Mouse (Mus musculus): ENCODE measurements at regions not wholly inside any gene's neighbourhood (a gene's known extent, or its start where the extent isn't known, plus 50 kb on each side); places are given as distances from the start of the nearest gene placed in this dataset.

DNA sequence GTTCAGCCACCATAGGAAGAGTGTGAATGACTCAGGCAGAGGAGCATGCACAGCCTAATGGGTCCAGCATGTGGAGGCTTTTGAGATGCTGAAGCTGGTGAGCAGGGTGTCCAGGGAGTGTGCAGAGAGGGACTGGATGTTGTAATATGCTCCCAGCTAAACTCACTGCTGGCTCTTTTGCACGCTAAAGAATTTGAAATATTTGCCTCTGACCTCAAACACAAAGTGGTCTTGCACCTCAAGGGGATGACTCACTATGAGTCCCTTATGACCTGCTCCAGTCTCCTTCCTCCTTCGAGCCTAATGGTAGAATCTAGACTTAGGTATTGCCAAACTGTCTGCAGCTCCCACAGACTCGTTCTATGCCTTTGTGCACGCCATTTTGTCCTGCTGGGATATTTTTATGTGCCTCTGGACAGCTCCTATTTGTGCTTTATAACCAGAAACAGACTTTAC lies 55.0 kb upstream of the Slit3 start:
- no peak for DNase-seq (ENCODE audit: low read depth, low spot score)

GRCm38 (mm10) chr11:35057791-35058190 lies 63.2 kb upstream of the Slit3 start:
- no peak for DNase-seq (ENCODE audit: low read depth, low spot score)

DNA sequence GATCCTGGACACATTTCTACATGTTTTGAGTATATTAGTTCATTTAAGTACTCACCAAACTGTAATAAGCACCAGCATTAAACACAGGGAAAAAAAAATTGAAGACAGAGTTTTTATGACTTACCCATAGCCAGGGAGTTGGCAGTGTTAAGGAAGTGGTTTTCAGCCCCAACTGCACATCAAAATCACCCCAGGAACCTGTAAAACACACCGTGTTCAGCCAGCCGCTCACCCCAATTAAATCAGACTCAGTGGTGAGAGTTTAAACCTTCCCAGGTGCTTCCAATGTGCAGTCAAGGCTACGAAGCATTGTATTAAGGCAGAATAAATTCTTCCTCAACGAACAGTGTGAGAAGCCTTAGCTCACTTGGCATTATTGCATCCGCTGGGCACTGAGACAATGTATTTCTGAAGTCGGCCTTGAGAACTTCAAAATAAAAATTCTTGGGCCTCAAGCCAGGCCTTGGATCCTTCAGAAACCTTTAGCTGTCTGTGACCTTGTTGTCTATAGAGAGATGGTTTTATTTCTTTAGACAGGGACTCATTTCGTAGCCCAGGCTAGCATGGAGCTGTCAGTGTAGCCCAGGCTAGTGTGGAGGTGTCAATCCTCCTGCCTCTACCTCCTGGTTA lies 65.4 kb upstream of the Slit3 start:
- no peak for DNase-seq (ENCODE audit: low read depth, low spot score)

DNA sequence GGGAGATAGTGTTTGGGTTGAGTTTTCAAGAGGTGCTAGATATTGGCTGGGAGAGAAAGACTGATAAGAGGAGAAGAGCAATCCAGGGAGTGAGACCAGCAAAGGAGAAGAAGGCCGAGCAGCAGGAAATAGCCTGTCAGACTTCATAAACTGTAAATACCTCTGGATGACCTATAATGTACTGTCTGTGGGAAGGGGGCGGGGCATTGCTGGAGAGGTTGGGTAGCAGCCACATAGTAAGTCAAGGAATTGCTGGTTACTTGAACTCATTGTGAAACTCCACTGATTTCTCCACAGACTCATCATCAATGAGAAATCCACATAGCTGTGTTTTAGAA lies 67.4 kb upstream of the Slit3 start:
- no peak for DNase-seq (ENCODE audit: low read depth, low spot score)

- no peak for DNase-seq (ENCODE audit: low read depth, low spot score)
Observed at GRCm38 (mm10) chr11:35052856-35053612, 68.0 kb upstream of the Slit3 start.

DNA sequence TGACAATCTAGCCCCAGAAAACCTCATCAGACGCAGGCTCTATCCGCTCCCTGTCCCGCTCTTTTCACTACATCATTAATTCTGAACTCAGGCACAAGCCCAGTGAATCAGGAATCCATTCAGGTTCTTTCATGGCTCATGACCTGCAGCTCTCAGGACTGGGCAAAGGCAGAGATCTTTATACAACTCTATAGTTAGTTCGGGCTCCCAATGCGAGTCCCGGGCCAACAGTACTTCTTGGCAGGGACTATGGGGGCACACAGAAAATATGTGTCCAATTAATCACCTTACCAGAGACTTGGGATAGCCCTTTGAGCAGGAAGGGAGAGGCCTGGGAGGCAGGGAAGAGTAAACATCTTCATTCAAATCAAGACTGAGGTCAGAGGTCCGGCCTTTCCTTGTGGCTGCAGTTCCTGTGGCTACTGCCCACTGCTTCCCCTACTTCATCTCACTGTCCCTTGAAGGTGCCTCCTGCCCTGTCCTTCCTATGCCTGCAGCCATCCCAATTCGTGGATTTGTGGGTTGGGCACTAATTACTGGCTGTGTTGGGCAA lies 71.3 kb upstream of the Slit3 start:
- no peak for DNase-seq (ENCODE audit: low read depth, low spot score)

- no peak for DNase-seq (ENCODE audit: low read depth, low spot score)
Observed at GRCm38 (mm10) chr11:35044659-35045058, 76.4 kb upstream of the Slit3 start.

DNA sequence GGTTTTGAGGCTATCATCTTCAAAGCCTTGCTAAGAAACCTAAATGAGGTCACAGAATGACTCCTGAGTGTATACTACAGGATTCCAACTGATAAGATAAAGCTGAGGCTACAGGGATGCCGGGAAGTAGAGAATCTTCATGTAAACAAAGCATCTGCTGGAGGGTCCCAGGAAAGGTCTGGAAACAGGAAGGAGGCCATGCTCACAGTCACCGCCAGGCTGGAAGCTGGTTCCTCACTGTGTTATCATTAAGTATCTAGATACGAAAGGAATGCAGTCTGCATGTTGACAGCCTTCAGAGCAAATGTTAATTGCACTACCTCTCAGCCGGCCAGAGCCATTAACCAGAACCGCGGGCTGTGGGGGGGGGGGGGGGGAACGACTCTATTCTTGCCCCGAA lies 96.6 kb upstream of the Slit3 start:
- no peak for DNase-seq (ENCODE audit: low read depth, low spot score)

GRCm38 (mm10) chr11:35023813-35024212 lies 97.2 kb upstream of the Slit3 start:
- DNase-seq (ENCODE audit: low read depth, low spot score), result no peak

DNA sequence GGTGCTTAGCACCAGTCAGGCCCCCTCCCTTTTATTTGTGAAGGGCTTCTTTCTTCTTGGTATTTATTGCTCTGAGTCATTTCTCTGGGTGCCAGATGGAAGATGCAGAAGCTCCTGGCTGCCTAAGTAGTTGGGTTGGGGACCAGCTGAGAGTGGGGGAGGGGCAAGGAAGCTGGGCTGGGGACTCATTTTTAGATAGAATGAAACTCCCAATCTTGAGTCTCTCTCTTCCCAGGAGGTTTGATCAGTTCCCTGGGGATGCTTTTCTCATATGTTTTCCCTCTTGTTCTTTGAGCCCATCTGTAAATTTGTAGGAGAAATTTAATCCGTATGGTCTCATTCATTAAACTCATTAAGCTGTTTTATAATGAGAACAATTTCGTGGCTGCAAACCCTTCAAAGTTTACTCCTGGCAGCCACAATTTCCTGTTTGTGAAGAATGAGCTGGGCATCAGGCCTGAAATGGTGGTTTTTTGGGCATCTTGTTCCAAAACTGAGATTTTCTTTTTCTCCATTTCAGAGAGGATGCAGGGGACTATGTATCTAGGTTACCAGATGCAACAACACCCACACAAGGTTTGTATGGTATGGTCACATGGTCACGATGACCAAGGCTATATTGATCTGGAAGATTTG lies 98.9 kb upstream of the Slit3 start:
- no peak for DNase-seq (ENCODE audit: low read depth, low spot score)

GRCm38 (mm10) chr11:35016998-35017397 lies 104.0 kb upstream of the Slit3 start:
- DNase-seq (ENCODE audit: low read depth, low spot score), result no peak

DNA sequence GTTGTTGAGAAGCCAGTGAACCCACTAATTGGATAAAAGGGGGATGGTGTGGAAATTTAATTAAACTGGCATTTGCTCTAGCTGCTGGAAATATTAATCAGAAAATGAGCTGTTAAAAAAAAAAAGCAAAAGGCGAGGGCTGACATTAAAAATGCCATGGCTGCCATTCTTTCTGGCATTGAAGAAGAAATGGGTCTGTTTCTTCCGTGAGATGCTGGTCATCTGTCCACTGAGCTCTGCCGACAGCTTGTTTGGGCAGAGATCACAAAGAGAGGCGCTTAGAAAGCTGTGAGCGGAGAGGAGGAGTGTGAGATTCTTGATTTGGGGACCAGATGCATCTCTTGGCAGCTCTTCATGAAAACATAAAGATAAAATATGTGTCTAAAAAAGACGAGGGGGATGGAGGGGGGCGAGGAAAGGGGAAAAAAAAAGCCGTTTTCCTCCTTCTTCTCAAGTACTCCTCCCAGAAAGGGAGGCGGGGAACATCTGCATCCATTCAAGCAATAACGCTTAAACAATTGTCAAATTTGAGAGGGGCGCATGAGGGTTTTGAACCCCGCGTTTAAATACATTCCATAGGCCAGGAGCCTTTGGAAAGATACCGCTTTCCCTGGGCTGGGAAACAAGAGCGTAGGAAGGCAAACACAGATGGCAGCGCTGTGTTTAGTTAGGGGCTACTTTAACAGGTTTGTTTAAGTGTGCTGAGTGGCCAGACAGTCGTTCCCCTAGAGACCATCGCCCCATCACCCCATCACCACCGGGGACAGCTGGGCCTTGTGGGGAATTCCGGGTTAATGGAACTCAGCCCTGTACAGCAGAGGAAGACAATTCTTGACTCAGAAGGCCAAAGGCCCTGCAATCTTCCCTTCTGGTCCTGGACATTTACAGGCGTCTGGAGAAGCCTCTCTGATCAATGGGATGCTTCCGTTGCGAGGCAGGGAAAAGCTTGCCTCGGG lies 109.2 kb upstream of the Slit3 start:
- no peak for DNase-seq (ENCODE audit: low read depth, low spot score)

DNA sequence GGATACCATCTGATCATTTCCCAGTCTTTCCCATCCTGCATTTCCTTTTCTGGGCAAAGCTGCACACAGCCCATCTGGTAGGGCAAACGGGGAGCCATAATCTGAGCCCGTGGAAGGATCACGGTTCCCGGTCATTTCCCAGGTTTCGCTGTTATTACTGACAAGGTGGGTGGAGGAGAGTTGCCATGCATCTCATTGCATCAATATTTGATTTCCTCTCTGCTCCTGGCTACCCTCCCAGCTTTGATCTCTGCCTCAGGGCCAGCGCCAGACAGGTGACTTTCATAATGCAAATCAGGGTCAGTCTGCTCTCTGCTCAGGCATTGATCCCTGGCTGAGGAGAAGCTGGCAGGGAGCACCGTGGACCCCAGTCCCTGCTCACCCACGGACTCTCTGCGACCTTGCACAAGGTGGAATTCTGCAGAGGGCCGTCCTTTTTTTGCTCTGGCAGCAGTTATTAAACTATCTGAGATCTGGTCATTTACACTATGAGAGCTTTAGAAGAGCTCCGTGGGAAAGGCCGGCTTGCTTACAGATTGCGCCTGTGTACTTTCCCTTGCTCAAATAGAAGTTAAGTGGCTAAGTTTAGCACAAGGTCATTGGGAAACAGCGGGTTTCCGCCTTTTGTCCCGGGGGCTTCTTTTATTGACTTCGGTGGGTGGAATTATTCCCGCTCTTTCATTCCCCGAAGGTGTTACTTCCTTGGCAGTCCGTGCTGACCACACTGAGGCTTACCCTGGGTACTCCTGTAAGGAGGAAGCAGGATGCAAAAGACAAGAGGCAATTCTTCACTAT lies 114.1 kb upstream of the Slit3 start:
- no peak for DNase-seq (ENCODE audit: low read depth, low spot score)

GRCm38 (mm10) chr11:35005143-35005542 lies 115.9 kb upstream of the Slit3 start:
- no peak for DNase-seq (ENCODE audit: low read depth, low spot score)

DNA sequence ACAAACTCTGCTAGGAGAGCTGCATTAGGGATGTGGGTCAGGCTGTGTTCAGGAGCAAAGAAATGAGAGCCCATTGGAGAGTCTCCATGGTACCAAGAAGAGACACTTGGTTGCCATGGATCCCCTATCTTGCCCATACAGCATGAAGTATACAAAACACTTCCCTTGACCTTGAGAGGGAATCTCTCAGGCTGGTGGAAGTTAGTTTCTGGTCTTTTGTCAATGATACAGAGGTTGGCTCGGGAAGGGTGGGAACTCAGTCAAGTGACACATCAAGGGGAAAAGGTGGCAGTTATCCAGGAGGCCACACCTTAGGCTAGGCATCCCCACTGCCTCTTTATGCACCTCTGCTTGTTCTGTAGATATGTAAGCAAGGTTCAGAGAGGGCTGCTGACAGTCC lies 116.6 kb upstream of the Slit3 start:
- DNase-seq (ENCODE audit: low read depth, low spot score), result no peak

DNA sequence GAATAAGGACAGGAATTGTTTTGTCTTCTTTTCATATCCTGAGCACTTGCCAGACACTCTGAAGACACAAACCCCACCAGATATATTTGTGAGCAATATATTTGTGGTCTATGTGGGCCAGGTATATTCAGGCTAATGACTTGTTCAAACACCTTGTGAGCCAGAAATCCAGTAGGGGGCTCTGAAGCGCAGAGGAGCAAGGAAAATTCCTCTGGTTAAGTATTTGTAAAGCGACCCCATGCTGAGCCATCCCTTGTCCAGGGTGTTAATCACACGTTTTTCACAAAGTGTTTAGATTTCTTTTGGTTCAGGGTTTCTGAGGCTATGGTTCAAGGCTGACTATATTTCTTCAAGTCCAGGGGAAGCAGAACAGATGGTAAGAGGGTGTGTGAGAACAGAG lies 117.1 kb upstream of the Slit3 start:
- DNase-seq (ENCODE audit: low read depth, low spot score), result no peak

DNA sequence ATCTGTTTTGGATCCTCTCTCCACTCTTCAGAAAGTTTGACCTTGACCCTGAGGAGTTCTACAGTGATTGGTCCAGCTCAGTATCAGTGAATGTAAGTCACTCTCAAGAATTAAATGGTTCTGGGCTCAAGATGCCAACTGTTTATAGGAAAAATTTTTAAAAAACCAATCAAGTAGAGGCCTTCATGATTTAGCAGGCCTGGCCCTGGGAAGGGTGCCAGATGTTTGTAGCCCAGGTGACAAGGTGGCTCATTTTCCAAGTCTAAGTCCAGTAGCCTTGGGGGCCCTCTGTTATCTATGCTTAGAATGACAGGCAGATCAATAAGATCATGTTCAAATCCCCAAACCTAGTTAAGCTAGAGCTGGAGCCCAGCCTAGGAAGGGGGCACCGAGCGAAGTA lies 123.1 kb upstream of the Slit3 start:
- no peak for DNase-seq (ENCODE audit: low read depth, low spot score)

- DNase-seq (ENCODE audit: low read depth, low spot score), result no peak
Observed at GRCm38 (mm10) chr11:34995515-34995914, 125.5 kb upstream of the Slit3 start.

DNA sequence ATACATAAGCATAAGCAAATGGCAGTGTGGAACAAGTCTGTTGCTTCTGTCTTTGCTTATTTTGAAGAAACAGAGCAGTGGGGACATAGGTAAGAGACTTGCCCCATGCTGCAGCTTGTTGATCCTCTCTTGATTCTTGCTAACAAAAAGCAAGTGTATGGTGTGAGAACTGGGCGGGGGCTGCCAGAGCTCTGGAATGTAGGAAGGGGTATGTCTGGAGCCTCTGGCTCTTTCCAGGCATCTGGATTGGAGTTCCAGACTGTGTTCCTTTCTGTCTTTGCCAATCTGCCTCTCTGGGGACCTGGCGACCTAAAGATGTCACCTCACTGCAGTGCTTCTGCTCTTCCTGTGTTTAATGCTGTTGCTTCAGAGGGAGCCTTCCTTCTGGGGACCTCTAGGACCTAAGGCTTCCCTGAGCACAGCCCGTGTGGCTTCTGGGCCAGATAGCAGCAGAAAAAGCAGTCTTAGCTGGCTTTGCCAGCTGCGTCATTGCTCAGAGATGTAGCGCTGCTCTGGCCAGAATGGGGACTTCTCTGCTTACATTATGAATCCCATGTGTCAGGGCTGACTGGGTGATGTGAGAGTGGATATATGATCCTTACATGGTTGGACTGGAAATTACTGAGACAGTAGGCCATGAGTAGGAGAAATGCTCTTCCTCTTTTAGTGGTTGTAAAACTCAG lies 138.1 kb upstream of the Slit3 start:
- DNase-seq (ENCODE audit: low read depth, low spot score), result no peak

DNA sequence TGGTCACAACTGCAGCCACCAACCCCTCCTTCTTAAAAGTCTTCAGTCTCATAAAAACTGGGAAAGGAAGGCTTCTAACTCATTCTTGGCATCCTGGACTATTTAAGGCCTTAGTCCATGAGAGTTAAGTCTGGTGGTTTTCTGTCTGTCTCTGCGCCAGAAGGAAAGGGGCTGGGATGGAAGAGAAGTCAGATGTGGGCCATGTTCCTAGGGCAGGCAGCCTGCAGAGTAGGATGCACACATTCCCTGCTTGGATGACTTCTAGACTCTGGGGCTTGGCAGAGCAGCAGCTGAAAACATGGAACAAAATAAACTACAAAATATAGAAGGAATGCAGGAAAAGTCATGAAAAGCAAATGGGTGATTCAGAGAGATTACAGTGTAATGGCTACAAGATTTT lies 140.8 kb upstream of the Slit3 start:
- no peak for DNase-seq (ENCODE audit: low read depth, low spot score)

All from retina, postnatal 7 days (tissue).